Mouse (Mus musculus): ENCODE measurements at regions not wholly inside any gene's neighbourhood (a gene's known extent, or its start where the extent isn't known, plus 50 kb on each side); places are given as distances from the start of the nearest gene placed in this dataset.

- no peak for DNase-seq (ENCODE audit: low spot score)
Measured at GRCm38 (mm10) chr14:76188105-76188645, 77.5 kb downstream of the Nufip1 start.

- DNase-seq (ENCODE audit: low spot score), result no peak
Measured at GRCm38 (mm10) chr14:76195324-76195723, 84.6 kb downstream of the Nufip1 start.

- no peak for DNase-seq (ENCODE audit: low spot score)
Measured at GRCm38 (mm10) chr14:76197357-76197756, 86.7 kb downstream of the Nufip1 start.

- peak; percentile 63 for DNase-seq (ENCODE audit: low spot score)
Measured at GRCm38 (mm10) chr14:76198406-76198805, 87.7 kb downstream of the Nufip1 start.

- no peak for DNase-seq (ENCODE audit: low spot score)
Measured at GRCm38 (mm10) chr14:76202595-76202994, 91.9 kb downstream of the Nufip1 start.

- DNase-seq (ENCODE audit: low spot score), result no peak
Measured at GRCm38 (mm10) chr14:76203135-76203534, 92.4 kb downstream of the Nufip1 start.

GRCm38 (mm10) chr14:76216446-76217177, 105.9 kb downstream of the Nufip1 start:
- DNase-seq (ENCODE audit: low spot score), result no peak

- DNase-seq (ENCODE audit: low spot score), result no peak
Measured at GRCm38 (mm10) chr14:76217178-76217500, 106.4 kb downstream of the Nufip1 start.

- no peak for DNase-seq (ENCODE audit: low spot score)
Measured at GRCm38 (mm10) chr14:76217571-76218256, 107.0 kb downstream of the Nufip1 start.

GRCm38 (mm10) chr14:76220952-76221351, 110.3 kb downstream of the Nufip1 start:
- no peak for DNase-seq (ENCODE audit: low spot score)

GRCm38 (mm10) chr14:76221617-76222319, 111.1 kb downstream of the Nufip1 start:
- peak; percentile 59 for DNase-seq (ENCODE audit: low spot score)

- DNase-seq (ENCODE audit: low spot score), result no peak
Measured at GRCm38 (mm10) chr14:76222320-76222626, 111.6 kb downstream of the Nufip1 start.

- no peak for DNase-seq (ENCODE audit: low spot score)
Measured at GRCm38 (mm10) chr14:76223036-76223650, 112.5 kb downstream of the Nufip1 start.

GRCm38 (mm10) chr14:76223903-76224302, 113.2 kb downstream of the Nufip1 start:
- DNase-seq (ENCODE audit: low spot score), result no peak

GRCm38 (mm10) chr14:76225532-76225931, 114.8 kb downstream of the Nufip1 start:
- DNase-seq (ENCODE audit: low spot score), result no peak

- no peak for DNase-seq (ENCODE audit: low spot score)
Measured at GRCm38 (mm10) chr14:76226621-76227297, 116.1 kb downstream of the Nufip1 start.

- no peak for DNase-seq (ENCODE audit: low spot score)
Measured at GRCm38 (mm10) chr14:76228968-76229555, 118.4 kb downstream of the Nufip1 start.

- DNase-seq (ENCODE audit: low spot score), result no peak
Measured at GRCm38 (mm10) chr14:76239856-76240493, 129.3 kb downstream of the Nufip1 start.

- peak; percentile 43 for DNase-seq (ENCODE audit: low spot score)
Measured at GRCm38 (mm10) chr14:76243581-76244337, 133.1 kb downstream of the Nufip1 start.

GRCm38 (mm10) chr14:76244338-76245062, 133.8 kb downstream of the Nufip1 start:
- DNase-seq (ENCODE audit: low spot score), result peak; percentile 51

All from embryo, embryonic 10.5 days (tissue).